Mouse (Mus musculus): ENCODE measurements around the gene Pik3c2g. TPM values are rescaled to one million over a fixed set of nuclear protein-coding genes. Genes with fewer than 3 reads are reported as not detected.

Pik3c2g gene
- polyA plus RNA-seq, 1 experiment from 2014 or later, result 0.25 TPM

DNA sequence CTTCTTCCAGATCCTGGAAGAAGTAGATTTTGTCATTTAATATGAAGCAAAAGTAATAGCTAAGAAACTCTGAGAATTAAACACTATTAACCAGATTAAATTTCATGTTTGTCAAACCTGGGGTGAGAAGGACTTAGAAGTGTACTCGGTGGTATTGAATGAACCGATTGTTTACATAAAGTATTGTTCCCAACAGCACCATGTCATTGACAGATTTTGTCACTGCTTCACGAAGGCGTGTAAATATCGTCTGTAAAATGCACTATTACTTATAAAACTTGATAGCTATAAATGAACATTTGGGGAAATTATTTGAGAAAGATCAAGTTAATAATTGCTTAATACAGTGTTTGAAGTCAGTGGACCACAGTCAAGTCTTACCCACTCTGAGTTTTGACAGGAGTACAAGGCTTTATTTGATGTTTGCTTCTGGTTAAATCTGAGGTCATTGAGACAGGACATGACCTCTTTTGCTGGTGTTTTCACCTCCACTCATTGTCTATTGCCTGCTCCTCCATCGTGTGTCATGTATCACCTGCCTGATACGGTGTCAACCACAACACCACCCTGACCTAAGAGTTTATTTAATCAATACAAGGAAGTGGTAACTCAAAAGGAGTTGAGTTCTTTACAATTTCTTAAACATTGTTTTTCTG, 260.0 kb downstream of the Pik3c2g start:
- Histone ChIP-seq H3K4me2 (ENCODE audit: low read length) (no peak overlapping the region), H3K4me1 (ENCODE audit: control insufficient read depth, insufficient read depth, low read length) (no peaks in the 10 kb centered on the region), H3K9ac (ENCODE audit: low read depth, low read length) (no peak overlapping the region), H3K36me3 (ENCODE audit: control insufficient read depth, insufficient read depth, low read length) (no peaks in the 10 kb centered on the region), H3K27ac (ENCODE audit: low read length) (no peak overlapping the region), H3K4me3 (ENCODE audit: low read depth, low read length) (no peak overlapping the region), H3K27me3 (ENCODE audit: control insufficient read depth, insufficient read depth, low read depth, low read length) (no peaks in the 10 kb centered on the region), H3K9me3 (replicated peaks; ENCODE audit: control insufficient read depth, low read length, poor library complexity, severe bottlenecking) (no peaks in the 10 kb centered on the region)
- ATAC-seq, result no peak
- WGBS, result 79% methylated on average over 7 of the region's 7 CpGs

DNA sequence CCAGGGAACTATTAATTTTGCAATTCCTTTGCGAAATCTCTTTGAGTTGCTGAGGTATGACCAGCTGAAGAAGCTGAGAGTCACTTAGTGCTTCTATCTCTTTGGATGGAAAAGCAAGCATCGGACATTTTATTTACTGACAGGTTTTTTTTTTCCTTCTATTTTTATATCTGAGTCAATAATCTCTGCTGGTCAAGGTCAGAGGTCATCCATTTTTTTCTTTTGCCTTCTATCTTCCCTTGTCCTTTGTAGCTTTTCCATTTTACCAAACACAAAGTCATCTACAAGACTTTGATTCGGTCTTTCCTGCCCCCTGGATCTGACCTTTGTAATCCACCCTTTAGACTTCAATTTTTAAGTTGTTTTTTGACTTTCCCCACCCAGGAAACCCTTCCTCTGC, 262.9 kb downstream of the Pik3c2g start:
- H3K4me3 ChIP-seq (ENCODE audit: low read depth, low read length), result no peak overlapping the region
- H3K9me3 ChIP-seq (replicated peaks; ENCODE audit: control insufficient read depth, low read length, poor library complexity, severe bottlenecking), result no peaks in the 10 kb centered on the region
- no peaks in the 10 kb centered on the region for H3K36me3 ChIP-seq (ENCODE audit: control insufficient read depth, insufficient read depth, low read length)
- no peak overlapping the region for H3K9ac ChIP-seq (ENCODE audit: low read depth, low read length)
- no peaks in the 10 kb centered on the region for H3K27me3 ChIP-seq (ENCODE audit: control insufficient read depth, insufficient read depth, low read depth, low read length)
- H3K4me1 ChIP-seq (ENCODE audit: control insufficient read depth, insufficient read depth, low read length), result no peaks in the 10 kb centered on the region
- 73% methylated on average over 3 of the region's 3 CpGs for WGBS
- H3K4me2 ChIP-seq (ENCODE audit: low read length), result no peak overlapping the region
- H3K27ac ChIP-seq (ENCODE audit: low read length), result no peak overlapping the region
- ATAC-seq, result no peak

DNA sequence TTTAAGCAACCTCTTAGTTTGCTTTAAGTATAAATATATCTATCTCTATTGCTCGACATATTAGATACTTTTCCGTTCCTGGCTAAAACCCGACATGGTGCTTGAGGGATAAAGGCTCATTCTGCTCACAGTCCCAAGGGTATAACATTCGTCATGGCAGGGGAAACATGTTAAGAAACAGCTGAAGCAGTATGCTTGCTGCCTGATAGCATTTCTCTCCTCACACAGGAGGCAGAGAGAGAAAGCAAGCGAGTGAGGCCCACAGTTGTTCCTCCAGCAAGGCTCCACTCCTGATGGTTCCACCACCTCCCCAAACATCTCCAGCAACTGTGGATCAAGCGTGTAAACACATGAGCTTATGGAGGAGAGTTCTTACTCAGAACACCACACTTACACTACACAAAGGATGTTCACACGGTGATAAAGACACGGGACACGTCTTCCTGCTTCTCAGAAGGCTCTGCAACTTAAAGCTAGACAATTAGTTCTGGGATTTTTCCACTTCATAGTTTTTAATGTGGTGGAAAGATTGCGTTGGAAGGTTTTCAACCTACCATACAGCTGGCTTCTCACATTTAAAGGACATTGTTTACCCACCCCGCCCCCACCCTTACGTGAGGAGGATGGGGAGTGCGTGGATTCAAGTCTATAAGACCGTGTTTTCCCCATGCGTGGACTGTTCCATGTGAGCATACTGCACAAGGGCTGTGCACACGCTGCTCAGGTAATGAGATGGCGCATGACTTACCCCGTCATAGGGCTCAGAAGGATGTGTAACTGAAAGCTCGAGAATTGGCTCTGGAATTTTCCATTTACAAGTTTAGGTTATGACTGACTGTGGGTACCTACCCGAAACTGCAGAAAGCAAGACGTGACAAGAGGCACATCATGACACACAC, 264.9 kb downstream of the Pik3c2g start:
- Histone ChIP-seq H3K9ac (ENCODE audit: low read depth, low read length) (no peak overlapping the region), H3K9me3 (replicated peaks; ENCODE audit: control insufficient read depth, low read length, poor library complexity, severe bottlenecking) (no peaks in the 10 kb centered on the region), H3K4me2 (ENCODE audit: low read length) (no peak overlapping the region), H3K27me3 (ENCODE audit: control insufficient read depth, insufficient read depth, low read depth, low read length) (no peaks in the 10 kb centered on the region), H3K36me3 (ENCODE audit: control insufficient read depth, insufficient read depth, low read length) (no peaks in the 10 kb centered on the region), H3K4me1 (ENCODE audit: control insufficient read depth, insufficient read depth, low read length) (no peaks in the 10 kb centered on the region), H3K4me3 (ENCODE audit: low read depth, low read length) (no peak overlapping the region), H3K27ac (ENCODE audit: low read length) (no peak overlapping the region)
- 89% methylated on average over 21 of the region's 21 CpGs for WGBS
- no peak for ATAC-seq

DNA sequence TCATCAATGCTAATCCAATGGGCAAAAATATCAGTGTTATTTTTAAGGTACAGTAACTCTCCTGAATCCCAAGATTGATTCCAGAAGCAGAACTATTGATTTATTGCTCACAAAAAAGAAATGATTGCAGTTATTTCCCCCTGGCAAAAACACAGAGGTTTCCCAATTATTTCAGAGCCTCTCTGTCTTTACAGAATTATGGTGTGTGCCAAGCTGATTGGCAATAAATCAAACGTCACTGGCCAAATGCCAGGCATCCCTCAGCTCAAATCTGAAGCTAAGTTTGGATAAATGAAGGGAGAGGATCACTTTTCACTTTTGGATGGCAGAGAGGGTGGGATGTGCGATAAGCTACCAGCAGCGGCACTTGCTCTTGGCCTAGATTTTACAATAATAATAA, 265.8 kb downstream of the Pik3c2g start:
- Histone ChIP-seq H3K9me3 (replicated peaks; ENCODE audit: control insufficient read depth, low read length, poor library complexity, severe bottlenecking) (no peaks in the 10 kb centered on the region), H3K4me2 (ENCODE audit: low read length) (no peak overlapping the region), H3K27ac (ENCODE audit: low read length) (no peak overlapping the region), H3K27me3 (ENCODE audit: control insufficient read depth, insufficient read depth, low read depth, low read length) (no peaks in the 10 kb centered on the region), H3K4me1 (ENCODE audit: control insufficient read depth, insufficient read depth, low read length) (no peaks in the 10 kb centered on the region), H3K36me3 (ENCODE audit: control insufficient read depth, insufficient read depth, low read length) (no peaks in the 10 kb centered on the region), H3K9ac (ENCODE audit: low read depth, low read length) (no peak overlapping the region), H3K4me3 (ENCODE audit: low read depth, low read length) (no peak overlapping the region)
- no peak for ATAC-seq
- WGBS, result 86% methylated on average over 3 of the region's 3 CpGs

DNA sequence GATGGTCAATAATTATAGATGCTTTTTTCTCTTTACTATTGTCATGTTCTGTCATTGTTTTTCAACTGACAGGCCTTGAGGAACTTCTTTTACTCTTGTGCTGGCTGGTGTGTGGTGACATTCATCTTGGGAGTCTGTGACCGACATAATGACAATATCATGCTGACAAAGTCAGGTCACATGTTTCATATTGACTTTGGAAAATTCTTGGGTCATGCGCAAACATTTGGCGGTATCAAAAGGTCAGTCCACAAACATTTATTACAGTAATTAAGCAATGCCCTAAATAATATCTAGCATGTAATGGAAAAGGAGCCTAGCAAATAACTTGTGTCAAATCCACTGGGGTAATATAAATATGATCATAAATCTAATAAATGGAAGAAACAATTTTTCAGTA, 273.1 kb downstream of the Pik3c2g start:
- Histone ChIP-seq H3K36me3 (ENCODE audit: control insufficient read depth, insufficient read depth, low read length) (no peaks in the 10 kb centered on the region), H3K27me3 (ENCODE audit: control insufficient read depth, insufficient read depth, low read depth, low read length) (no peaks in the 10 kb centered on the region), H3K4me3 (ENCODE audit: low read depth, low read length) (no peak overlapping the region), H3K27ac (ENCODE audit: low read length) (no peak overlapping the region), H3K9me3 (replicated peaks; ENCODE audit: control insufficient read depth, low read length, poor library complexity, severe bottlenecking) (no peaks in the 10 kb centered on the region), H3K4me2 (ENCODE audit: low read length) (no peak overlapping the region), H3K9ac (ENCODE audit: low read depth, low read length) (no peak overlapping the region), H3K4me1 (ENCODE audit: control insufficient read depth, insufficient read depth, low read length) (no peaks in the 10 kb centered on the region)
- no peak for ATAC-seq
- WGBS, result 94% methylated on average over 3 of the region's 3 CpGs

DNA sequence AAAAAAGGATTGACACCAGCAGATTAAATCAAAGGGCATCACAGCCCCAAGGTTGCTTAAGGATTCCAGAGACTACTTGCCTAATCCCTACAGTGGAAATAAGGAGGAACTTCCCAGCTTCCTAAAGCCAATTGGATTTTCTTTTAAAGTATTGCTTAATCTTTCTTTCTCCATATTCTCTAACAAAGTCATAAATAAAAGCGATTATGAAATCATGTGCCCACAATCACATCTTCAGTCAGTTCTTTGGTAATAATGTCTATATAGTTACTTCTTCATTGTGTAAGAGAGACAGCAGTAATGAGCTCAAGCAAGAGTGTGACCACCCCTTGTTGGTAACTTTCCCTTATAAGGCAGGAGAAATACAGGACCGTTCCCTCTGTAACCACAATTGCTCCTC, 274.5 kb downstream of the Pik3c2g start:
- H3K9ac ChIP-seq (ENCODE audit: low read depth, low read length), result no peak overlapping the region
- no peaks in the 10 kb centered on the region for H3K36me3 ChIP-seq (ENCODE audit: control insufficient read depth, insufficient read depth, low read length)
- H3K4me1 ChIP-seq (ENCODE audit: control insufficient read depth, insufficient read depth, low read length), result no peaks in the 10 kb centered on the region
- no peak overlapping the region for H3K27ac ChIP-seq (ENCODE audit: low read length)
- H3K27me3 ChIP-seq (ENCODE audit: control insufficient read depth, insufficient read depth, low read depth, low read length), result no peaks in the 10 kb centered on the region
- no peak overlapping the region for H3K4me3 ChIP-seq (ENCODE audit: low read depth, low read length)
- 95% methylated on average over 2 of the region's 2 CpGs for WGBS
- H3K9me3 ChIP-seq (replicated peaks; ENCODE audit: control insufficient read depth, low read length, poor library complexity, severe bottlenecking), result no peaks in the 10 kb centered on the region
- H3K4me2 ChIP-seq (ENCODE audit: low read length), result no peak overlapping the region
- no peak for ATAC-seq

DNA sequence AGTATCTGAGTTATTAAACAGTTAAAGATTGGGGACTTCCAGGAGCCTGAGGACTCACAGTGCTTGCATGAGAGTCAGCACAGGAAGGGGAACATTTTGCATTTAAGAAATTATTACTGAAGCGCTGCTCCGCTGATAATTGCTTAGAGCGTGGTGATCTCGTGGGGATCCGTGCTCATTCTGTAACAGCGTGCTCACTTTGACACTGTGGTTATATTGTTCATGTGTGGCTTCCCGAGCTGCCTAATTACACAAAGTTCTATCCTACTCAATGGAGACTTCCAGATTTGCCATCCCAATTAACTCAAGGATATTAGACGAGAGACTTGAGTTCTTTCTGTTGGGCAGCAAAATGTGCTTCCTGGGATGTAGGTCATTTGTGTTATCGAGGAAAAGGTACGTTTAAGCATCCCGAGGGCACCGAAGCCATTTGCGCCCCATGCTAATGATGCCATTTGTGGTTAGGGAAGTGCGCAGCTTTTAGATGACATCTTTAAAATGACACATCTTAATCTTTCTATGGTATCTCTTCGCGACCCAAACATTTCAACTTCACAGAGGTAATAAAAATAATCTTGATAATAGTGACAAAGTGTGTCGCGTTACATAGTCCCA, 278.1 kb downstream of the Pik3c2g start:
- Histone ChIP-seq H3K27me3 (ENCODE audit: control insufficient read depth, insufficient read depth, low read depth, low read length) (no peaks in the 10 kb centered on the region), H3K36me3 (ENCODE audit: control insufficient read depth, insufficient read depth, low read length) (no peaks in the 10 kb centered on the region), H3K9ac (ENCODE audit: low read depth, low read length) (no peak overlapping the region), H3K4me2 (ENCODE audit: low read length) (no peak overlapping the region), H3K27ac (ENCODE audit: low read length) (no peak overlapping the region), H3K4me3 (ENCODE audit: low read depth, low read length) (no peak overlapping the region), H3K4me1 (ENCODE audit: control insufficient read depth, insufficient read depth, low read length) (no peaks in the 10 kb centered on the region), H3K9me3 (replicated peaks; ENCODE audit: control insufficient read depth, low read length, poor library complexity, severe bottlenecking) (no peaks in the 10 kb centered on the region)
- 83% methylated on average over 18 of the region's 18 CpGs for whole genome bisulfite sequencing
- ATAC-seq, result 0 out of 2 replicates have a peak, but pooled peaks have one; percentile 32

DNA sequence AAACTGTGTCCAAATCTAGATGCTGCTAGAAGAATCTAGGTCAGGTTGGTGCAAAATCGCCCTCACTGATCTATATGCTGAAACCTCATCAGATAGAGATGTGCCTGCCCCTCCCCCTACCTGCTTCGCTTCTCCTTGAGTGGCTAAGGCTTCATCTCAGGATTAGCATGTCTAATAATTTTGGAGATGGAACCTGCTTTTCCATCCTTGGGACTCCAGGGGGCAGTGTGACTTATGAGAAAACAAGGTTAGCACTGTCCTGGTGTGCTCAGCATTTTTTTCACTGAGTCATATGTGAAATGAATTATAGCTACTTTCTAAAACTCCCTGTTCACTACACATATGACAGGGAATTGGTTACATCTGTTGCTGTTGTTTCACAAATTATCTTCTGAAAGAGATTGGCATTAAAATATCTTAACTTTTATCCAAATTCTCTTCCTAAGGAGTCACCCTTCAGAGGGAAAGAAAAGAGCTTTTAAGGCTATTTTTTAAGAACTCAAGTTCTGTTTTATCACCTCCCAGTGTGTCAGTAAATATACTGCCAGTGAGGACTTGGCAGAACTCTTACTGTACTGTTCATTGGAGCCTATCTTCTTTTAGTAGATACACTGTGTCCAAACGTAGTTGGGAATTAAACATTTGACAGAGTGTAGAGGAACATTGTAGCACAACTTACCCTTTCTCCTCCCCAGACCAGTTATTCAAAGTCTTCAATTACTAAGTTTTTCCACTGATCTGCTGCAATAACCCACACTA, 287.6 kb downstream of the Pik3c2g start:
- Histone ChIP-seq H3K4me3 (ENCODE audit: low read depth, low read length) (no peak overlapping the region), H3K9ac (ENCODE audit: low read depth, low read length) (no peak overlapping the region), H3K27me3 (ENCODE audit: control insufficient read depth, insufficient read depth, low read depth, low read length) (no peaks in the 10 kb centered on the region), H3K36me3 (ENCODE audit: control insufficient read depth, insufficient read depth, low read length) (no peaks in the 10 kb centered on the region), H3K4me2 (ENCODE audit: low read length) (no peak overlapping the region), H3K4me1 (ENCODE audit: control insufficient read depth, insufficient read depth, low read length) (no peaks in the 10 kb centered on the region), H3K27ac (ENCODE audit: low read length) (no peak overlapping the region), H3K9me3 (replicated peaks; ENCODE audit: control insufficient read depth, low read length, poor library complexity, severe bottlenecking) (no peaks in the 10 kb centered on the region)
- 48% methylated on average over 3 of the region's 3 CpGs for WGBS
- ATAC-seq, result no peak

All from midbrain, embryonic 16.5 days (tissue).